Mouse (Mus musculus): ENCODE data around the gene Macrod2. TPM values are rescaled to one million over a fixed set of nuclear protein-coding genes. Genes with fewer than 3 reads are reported as not detected.

Macrod2 gene
- polyA plus RNA-seq, 1 experiment from 2014 or later, result 22.7 TPM

GRCm38 (mm10) chr2:140615451-140615850 lies 220.3 kb downstream of the Macrod2 start:
- no peak overlapping the region for H3K4me3 ChIP-seq (ENCODE audit: low read depth, low read length)
- H3K4me2 ChIP-seq (replicated peaks; ENCODE audit: low read depth, low read length), result no peak overlapping the region
- H3K9ac ChIP-seq (replicated peaks; ENCODE audit: low read depth), result no peak overlapping the region
- no peaks in the 10 kb centered on the region for H3K27me3 ChIP-seq (replicated peaks; ENCODE audit: insufficient read depth, low read length)
- DNase-seq (ENCODE audit: low spot score) (no peak), ATAC-seq (no peak)
- WGBS, result 89% methylated on average over 2 of the region's 2 CpGs
- no peaks in the 10 kb centered on the region for H3K36me3 ChIP-seq (ENCODE audit: insufficient read depth, low read length)
- no peak overlapping the region for H3K27ac ChIP-seq (ENCODE audit: low read length)
- H3K4me1 ChIP-seq (ENCODE audit: insufficient read depth, low read depth, low read length), result no peaks in the 10 kb centered on the region
- TF ChIP-seq CTCF (IDR thresholded peaks at IDR 0.05) (no peak), EP300 (IDR thresholded peaks at IDR 0.05) (no peak)
- H3K9me3 ChIP-seq (ENCODE audit: low read length), result no peaks in the 10 kb centered on the region

DNA sequence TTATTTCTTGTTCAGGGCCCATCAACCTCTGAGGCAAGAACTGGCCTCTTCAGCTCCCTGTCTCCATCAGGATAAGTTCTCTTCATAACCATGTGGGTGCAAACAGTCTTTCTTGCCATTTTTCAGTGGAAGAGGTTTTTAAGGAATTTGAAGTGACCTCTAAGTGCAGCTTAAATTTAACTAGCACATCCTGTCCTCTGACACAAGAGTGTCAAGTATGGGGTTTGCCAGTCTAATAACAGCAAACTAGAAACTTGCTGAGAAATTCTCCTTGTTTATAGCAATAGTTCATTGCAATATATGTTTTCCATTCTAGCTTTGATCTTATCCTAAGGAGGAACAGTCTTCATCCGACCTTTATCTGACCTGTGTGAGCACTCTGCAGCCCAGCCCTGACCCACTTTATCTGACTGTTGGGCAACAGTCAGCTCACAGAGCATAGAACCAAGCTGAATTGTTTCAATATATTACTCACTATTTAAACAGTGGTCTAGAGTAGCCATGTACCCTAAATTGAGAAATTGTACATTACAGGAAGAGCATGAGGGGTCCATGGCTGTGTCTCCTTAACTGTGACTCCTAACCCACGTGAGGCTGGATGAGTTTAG lies 226.7 kb downstream of the Macrod2 start:
- 28% methylated on average over 2 of the region's 2 CpGs for WGBS
- no peak overlapping the region for H3K4me3 ChIP-seq (ENCODE audit: low read depth, low read length)
- ATAC-seq, result peak; percentile 94

GRCm38 (mm10) chr2:140653481-140653880 lies 258.4 kb downstream of the Macrod2 start:
- Histone ChIP-seq H3K27ac (ENCODE audit: low read length) (no peak overlapping the region), H3K9ac (replicated peaks; ENCODE audit: low read depth) (no peak overlapping the region), H3K36me3 (ENCODE audit: insufficient read depth, low read length) (no peaks in the 10 kb centered on the region), H3K4me2 (replicated peaks; ENCODE audit: low read depth, low read length) (no peak overlapping the region), H3K9me3 (ENCODE audit: low read length) (no peaks in the 10 kb centered on the region), H3K4me1 (ENCODE audit: insufficient read depth, low read depth, low read length) (no peaks in the 10 kb centered on the region), H3K4me3 (ENCODE audit: low read depth, low read length) (no peak overlapping the region), H3K27me3 (replicated peaks; ENCODE audit: insufficient read depth, low read length) (no peaks in the 10 kb centered on the region)
- no peak for TF ChIP-seq CTCF (IDR thresholded peaks at IDR 0.05)
- TF ChIP-seq EP300 (IDR thresholded peaks at IDR 0.05), result no peak
- no peak for DNase-seq (ENCODE audit: low spot score)
- ATAC-seq, result no peak

More for the DNA sequence above, 226.7 kb downstream of the Macrod2 start:
- Histone ChIP-seq H3K27me3 (replicated peaks; ENCODE audit: insufficient read depth, low read length) (no peaks in the 10 kb centered on the region), H3K4me2 (replicated peaks; ENCODE audit: low read depth, low read length) (no peak overlapping the region), H3K27ac (ENCODE audit: low read length) (peak overlapping the region; percentile 1; the same call in 1 of the 2 replicates), H3K4me1 (ENCODE audit: insufficient read depth, low read depth, low read length) (no peaks in the 10 kb centered on the region), H3K36me3 (ENCODE audit: insufficient read depth, low read length) (no peaks in the 10 kb centered on the region), H3K9ac (replicated peaks; ENCODE audit: low read depth) (no peak overlapping the region), H3K9me3 (ENCODE audit: low read length) (no peaks in the 10 kb centered on the region)
- DNase-seq (ENCODE audit: low spot score), result peak; percentile 71
- TF ChIP-seq EP300 (IDR thresholded peaks at IDR 0.05) (peak; percentile 92), CTCF (IDR thresholded peaks at IDR 0.05) (no peak)

GRCm38 (mm10) chr2:140653978-140654377 lies 258.9 kb downstream of the Macrod2 start:
- ATAC-seq (no peak), DNase-seq (ENCODE audit: low spot score) (no peak)
- Histone ChIP-seq H3K27ac (ENCODE audit: low read length) (no peak overlapping the region), H3K4me1 (ENCODE audit: insufficient read depth, low read depth, low read length) (no peaks in the 10 kb centered on the region), H3K27me3 (replicated peaks; ENCODE audit: insufficient read depth, low read length) (no peaks in the 10 kb centered on the region), H3K4me3 (ENCODE audit: low read depth, low read length) (no peak overlapping the region), H3K4me2 (replicated peaks; ENCODE audit: low read depth, low read length) (no peak overlapping the region), H3K36me3 (ENCODE audit: insufficient read depth, low read length) (no peaks in the 10 kb centered on the region), H3K9ac (replicated peaks; ENCODE audit: low read depth) (no peak overlapping the region), H3K9me3 (ENCODE audit: low read length) (no peaks in the 10 kb centered on the region)
- TF ChIP-seq EP300 (IDR thresholded peaks at IDR 0.05), result no peak
- no peak for TF ChIP-seq CTCF (IDR thresholded peaks at IDR 0.05)
- 82% methylated on average over 2 of the region's 2 CpGs for WGBS

GRCm38 (mm10) chr2:140662673-140663072 lies 267.6 kb downstream of the Macrod2 start:
- no peak overlapping the region for H3K4me2 ChIP-seq (replicated peaks; ENCODE audit: low read depth, low read length)
- H3K9me3 ChIP-seq (ENCODE audit: low read length), result no peaks in the 10 kb centered on the region
- no peaks in the 10 kb centered on the region for H3K36me3 ChIP-seq (ENCODE audit: insufficient read depth, low read length)
- H3K27ac ChIP-seq (ENCODE audit: low read length), result no peak overlapping the region
- H3K9ac ChIP-seq (replicated peaks; ENCODE audit: low read depth), result no peak overlapping the region
- 61% methylated on average over 5 of the region's 5 CpGs for WGBS
- no peaks in the 10 kb centered on the region for H3K4me1 ChIP-seq (ENCODE audit: insufficient read depth, low read depth, low read length)
- no peak overlapping the region for H3K4me3 ChIP-seq (ENCODE audit: low read depth, low read length)
- ATAC-seq (no peak), DNase-seq (ENCODE audit: low spot score) (no peak)
- TF ChIP-seq CTCF (IDR thresholded peaks at IDR 0.05) (no peak), EP300 (IDR thresholded peaks at IDR 0.05) (no peak)
- H3K27me3 ChIP-seq (replicated peaks; ENCODE audit: insufficient read depth, low read length), result no peaks in the 10 kb centered on the region

DNA sequence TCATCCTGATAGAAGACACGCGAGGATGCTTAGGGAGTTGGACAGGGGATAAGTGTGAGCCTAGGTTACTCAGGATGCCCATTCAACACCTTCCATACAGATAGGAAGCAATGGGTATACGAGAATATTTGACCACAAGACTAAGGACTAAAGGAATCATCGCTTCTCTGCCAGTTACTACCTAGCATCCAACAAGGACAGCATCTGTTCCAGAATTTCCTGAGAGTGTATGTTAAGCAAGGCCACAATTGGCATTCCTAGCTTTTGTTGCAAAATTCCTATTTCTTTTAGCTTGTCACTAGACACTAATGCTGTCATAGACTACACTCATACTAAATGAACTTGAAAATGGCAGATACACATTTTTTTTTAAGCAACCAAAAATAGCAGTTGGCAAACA lies 269.3 kb downstream of the Macrod2 start:
- DNase-seq (ENCODE audit: low spot score) (no peak), ATAC-seq (no peak)
- WGBS, result 91% methylated on average over 4 of the region's 4 CpGs
- TF ChIP-seq EP300 (IDR thresholded peaks at IDR 0.05) (no peak), CTCF (IDR thresholded peaks at IDR 0.05) (no peak)
- H3K4me2 ChIP-seq (replicated peaks; ENCODE audit: low read depth, low read length), result no peak overlapping the region
- no peaks in the 10 kb centered on the region for H3K27me3 ChIP-seq (replicated peaks; ENCODE audit: insufficient read depth, low read length)
- no peaks in the 10 kb centered on the region for H3K36me3 ChIP-seq (ENCODE audit: insufficient read depth, low read length)
- H3K4me3 ChIP-seq (ENCODE audit: low read depth, low read length), result no peak overlapping the region
- H3K9me3 ChIP-seq (ENCODE audit: low read length), result no peaks in the 10 kb centered on the region
- no peak overlapping the region for H3K9ac ChIP-seq (replicated peaks; ENCODE audit: low read depth)
- H3K4me1 ChIP-seq (ENCODE audit: insufficient read depth, low read depth, low read length), result no peaks in the 10 kb centered on the region
- H3K27ac ChIP-seq (ENCODE audit: low read length), result no peak overlapping the region

DNA sequence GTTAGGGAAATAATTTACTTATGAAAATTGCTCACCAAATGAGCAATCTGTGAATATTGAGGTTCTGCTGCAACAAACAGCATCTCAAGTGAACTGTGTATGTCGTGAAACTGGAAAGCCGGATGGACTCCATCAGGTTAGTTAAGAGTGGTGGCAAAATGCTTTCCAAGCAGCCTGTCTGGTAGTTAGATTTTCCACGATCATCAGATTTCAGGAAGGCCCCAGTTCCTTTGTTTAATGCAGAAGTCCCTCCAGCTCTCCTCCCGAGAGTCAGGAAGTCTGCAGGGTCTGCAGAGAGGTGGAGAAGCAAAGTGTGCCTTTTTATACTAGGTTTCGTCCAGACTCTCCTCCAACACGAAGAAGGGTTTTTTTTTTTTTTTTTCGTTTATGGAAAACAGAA lies 271.7 kb downstream of the Macrod2 start:
- ATAC-seq (no peak), DNase-seq (ENCODE audit: low spot score) (no peak)
- H3K4me1 ChIP-seq (ENCODE audit: insufficient read depth, low read depth, low read length), result peaks cover 4% of the 10 kb centered on the region; the same call in 1 of the 2 replicates
- no peak overlapping the region for H3K4me3 ChIP-seq (ENCODE audit: low read depth, low read length)
- TF ChIP-seq CTCF (IDR thresholded peaks at IDR 0.05) (no peak), EP300 (IDR thresholded peaks at IDR 0.05) (no peak)
- H3K27me3 ChIP-seq (replicated peaks; ENCODE audit: insufficient read depth, low read length), result no peaks in the 10 kb centered on the region
- no peak overlapping the region for H3K27ac ChIP-seq (ENCODE audit: low read length)
- 53% methylated on average over 7 of the region's 7 CpGs for WGBS
- no peak overlapping the region for H3K4me2 ChIP-seq (replicated peaks; ENCODE audit: low read depth, low read length)
- H3K36me3 ChIP-seq (ENCODE audit: insufficient read depth, low read length), result no peaks in the 10 kb centered on the region
- no peaks in the 10 kb centered on the region for H3K9me3 ChIP-seq (ENCODE audit: low read length)
- H3K9ac ChIP-seq (replicated peaks; ENCODE audit: low read depth), result no peak overlapping the region

All from lung, postnatal 0 days (tissue).